In the genomic region with DNA sequence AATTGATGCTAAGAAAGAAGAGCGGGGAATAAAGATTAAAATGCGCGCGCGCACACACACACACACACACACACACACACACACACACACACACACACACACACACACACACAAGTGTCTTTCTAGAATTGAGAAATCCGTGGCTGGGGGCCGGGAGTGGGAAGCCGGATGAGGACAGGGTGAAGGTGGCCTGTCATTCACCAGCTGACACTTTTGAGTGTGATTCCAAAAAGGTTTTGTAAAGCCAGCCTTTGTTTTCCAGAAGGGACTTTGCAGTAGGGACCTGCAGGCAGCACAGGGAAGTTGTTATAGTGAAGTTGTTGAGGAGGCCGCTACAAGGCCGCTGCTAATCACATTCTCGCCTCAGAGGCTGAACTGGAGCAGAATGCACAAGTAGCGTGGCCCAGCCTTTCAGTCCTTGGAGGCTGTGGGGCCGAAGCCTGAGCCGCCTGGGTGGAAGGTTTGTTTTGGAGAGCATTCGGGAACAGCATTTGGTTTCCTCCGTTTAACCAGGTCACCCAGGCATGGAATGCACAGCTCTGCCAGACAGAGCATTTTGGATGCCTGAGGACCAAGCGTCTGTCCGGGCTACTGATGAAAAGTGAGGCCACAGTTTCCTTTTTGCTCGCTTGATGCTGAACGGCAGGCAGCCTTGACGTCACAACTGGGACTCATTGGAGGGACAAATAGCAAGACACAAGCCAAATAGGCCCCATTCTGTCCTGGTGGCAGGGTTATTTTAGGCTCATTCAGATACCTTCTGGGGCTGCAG, we compare ENCODE assay signal across 10 mouse cellular contexts.
DNase-seq lines count a peak whose midpoint lies in the region; ATAC-seq and TF ChIP-seq lines count a peak whose summit lies in the region.
"Had no signal": no experiment of that assay in that cellular context is flagged by ENCODE, and none has a peak within 500 bp of the region (broad histone marks: within the 10 kb centered on the region; RNA-seq: fewer than 3 reads in every experiment).

No protein-coding gene starts in this region.

- DNase-seq in kidney, postnatal 0 days (ENCODE audit: low spot score), result no peak
- DNase-seq in kidney, postnatal 4 days, result no peak
- DNase-seq in retina, postnatal 1 day, result peak; percentile 60
- DNase-seq in spleen, postnatal 36 days (ENCODE audit: low spot score in 2 of 2), result no peak

- ATAC-seq in kidney, postnatal 0 days (replicated peaks; ENCODE audit: low FRiP score, low read depth), result no peak
- peak; percentile 71 for ATAC-seq in forebrain, embryonic 15.5 days (replicated peaks)
- peak; percentile 80 for ATAC-seq in hindbrain, embryonic 12.5 days (ENCODE audit: low FRiP score)
- no peak for ATAC-seq in erythroid progenitor cell, adult 5-6 weeks (replicated peaks; ENCODE audit: low FRiP score, poor library complexity, severe bottlenecking)

- H3K9ac ChIP-seq in kidney, postnatal 0 days (ENCODE audit: low read depth, low read length), result no peak overlapping the region
- no peak overlapping the region for H3K9ac ChIP-seq in forebrain, embryonic 15.5 days (replicated peaks)
- H3K9ac ChIP-seq in hindbrain, embryonic 12.5 days, result no peak overlapping the region
- H3K9ac ChIP-seq: liver, embryonic 15.5 days had no signal

- peak overlapping the region; percentile 31; the same call in 1 of the 2 replicates for H3K27ac ChIP-seq in kidney, postnatal 0 days
- H3K27ac ChIP-seq in brown adipose tissue, adult 24 weeks (replicated peaks; ENCODE audit: low read depth, low read length), result 0 out of 2 replicates have a peak overlapping the region, but pooled peaks have one; percentile 13
- H3K27ac ChIP-seq in forebrain, embryonic 15.5 days (replicated peaks), result peak overlapping the region; percentile 77
- peak overlapping the region; percentile 77 for H3K27ac ChIP-seq in hindbrain, embryonic 12.5 days
- H3K27ac ChIP-seq: liver, embryonic 15.5 days had no signal

- no peak for TF ChIP-seq CTCF in kidney, postnatal 0 days (IDR thresholded peaks at IDR 0.05; ENCODE audit: low read depth)

- no peaks in the 10 kb centered on the region for H3K27me3 ChIP-seq in kidney, postnatal 0 days (ENCODE audit: insufficient read depth, low read length)
- H3K27me3 ChIP-seq in forebrain, embryonic 15.5 days, result no peaks in the 10 kb centered on the region
- no peaks in the 10 kb centered on the region for H3K27me3 ChIP-seq in hindbrain, embryonic 12.5 days
- H3K27me3 ChIP-seq: CH12.LX; liver, embryonic 15.5 days had no signal

- no peaks in the 10 kb centered on the region for H3K36me3 ChIP-seq in kidney, postnatal 0 days (ENCODE audit: insufficient read depth, low read length)
- H3K36me3 ChIP-seq in forebrain, embryonic 15.5 days, result no peaks in the 10 kb centered on the region
- no peaks in the 10 kb centered on the region for H3K36me3 ChIP-seq in hindbrain, embryonic 12.5 days
- H3K36me3 ChIP-seq: liver, embryonic 15.5 days had no signal

- no peaks in the 10 kb centered on the region for H3K9me3 ChIP-seq in kidney, postnatal 0 days (replicated peaks; ENCODE audit: low read length)
- no peaks in the 10 kb centered on the region for H3K9me3 ChIP-seq in forebrain, embryonic 15.5 days
- no peaks in the 10 kb centered on the region for H3K9me3 ChIP-seq in hindbrain, embryonic 12.5 days (replicated peaks)
- H3K9me3 ChIP-seq: liver, embryonic 15.5 days had no signal

- WGBS in kidney, postnatal 0 days, result 52% methylated on average over 21 of the region's 21 CpGs
- 17% methylated on average over 21 of the region's 21 CpGs for WGBS in forebrain, embryonic 15.5 days
- 24% methylated on average over 17 of the region's 21 CpGs for WGBS in hindbrain, embryonic 12.5 days

- H3K4me3 ChIP-seq in kidney, postnatal 0 days (replicated peaks; ENCODE audit: low read depth, low read length), result no peak overlapping the region
- H3K4me3 ChIP-seq in brown adipose tissue, adult 24 weeks (ENCODE audit: insufficient read depth, low read depth, low read length), result no peak overlapping the region
- H3K4me3 ChIP-seq in forebrain, embryonic 15.5 days, result no peak overlapping the region
- no peak overlapping the region for H3K4me3 ChIP-seq in hindbrain, embryonic 12.5 days
- H3K4me3 ChIP-seq: liver, embryonic 15.5 days had no signal

- peak overlapping the region; percentile 18; the same call in 1 of the 2 replicates for H3K4me2 ChIP-seq in kidney, postnatal 0 days (ENCODE audit: low read length)
- no peak overlapping the region for H3K4me2 ChIP-seq in forebrain, embryonic 15.5 days (replicated peaks)
- H3K4me2 ChIP-seq in hindbrain, embryonic 12.5 days (replicated peaks), result peak overlapping the region; percentile 27
- H3K4me2 ChIP-seq: liver, embryonic 15.5 days had no signal

- no peaks in the 10 kb centered on the region for H3K4me1 ChIP-seq in kidney, postnatal 0 days (replicated peaks; ENCODE audit: insufficient read depth, low read length)
- peaks cover 20% of the 10 kb centered on the region for H3K4me1 ChIP-seq in brown adipose tissue, adult 24 weeks (ENCODE audit: control insufficient read depth, insufficient read depth, insufficient read length, low read length)
- peaks cover 33% of the 10 kb centered on the region for H3K4me1 ChIP-seq in forebrain, embryonic 15.5 days
- peaks cover 19% of the 10 kb centered on the region for H3K4me1 ChIP-seq in hindbrain, embryonic 12.5 days
- H3K4me1 ChIP-seq: liver, embryonic 15.5 days had no signal

Comparison
In these comparisons a context has a peak if more than half of its experiments do, and no peak if none do; other contexts are left out.
1. ATAC-seq: peak in forebrain, embryonic 15.5 days (single experiment) and hindbrain, embryonic 12.5 days (single experiment); none in kidney, postnatal 0 days (single experiment) and erythroid progenitor cell, adult 5-6 weeks (single experiment).
2. H3K27ac ChIP-seq: peak in every context shown above with its lines; median percentile 77 in forebrain, embryonic 15.5 days; 77 in hindbrain, embryonic 12.5 days; 31 in kidney, postnatal 0 days; 13 in brown adipose tissue, adult 24 weeks.